Mouse (Mus musculus): ENCODE data around the gene Cables2. TPM values are rescaled to one million over a fixed set of nuclear protein-coding genes. Genes with fewer than 3 reads are reported as not detected.

Gene Cables2
- 10 to 100 TPM; 25.6 to 27.2 TPM for total RNA-seq (2023)

GRCm38 (mm10) chr2:180273394-180274244 is at the start of gene Cables2:
Gene Cables2 (minus strand): TSS chr2:180273496.

GRCm38 (mm10) chr2:180289440-180290108 is 16.3 kb upstream of the Cables2 start, which contains the start of gene Rbbp8nl:
Gene Rbbp8nl (minus strand): TSS chr2:180289879.

GRCm38 (mm10) chr2:180257001-180257521 is 16.2 kb downstream of the Cables2 start, which contains the start of gene Rps21:
Gene Rps21 (plus strand): TSS chr2:180257377.

GRCm38 (mm10) chr2:180225762-180226378 is 47.4 kb downstream of the Cables2 start, which contains the start of gene Lama5:
Gene Lama5 (minus strand): TSS chr2:180225859.

Other genes starting within 250 kb of the Cables2 start
- gene Lsm14b, start 248.5 kb downstream of the Cables2 start, total RNA-seq (2023) = 10 to 100 TPM; 17.8 to 17.9 TPM
- 100 to 1,000 TPM; 143 to 165 TPM for gene Psma7, start 231.1 kb downstream of the Cables2 start, total RNA-seq (2023)
- 1 to 10 TPM; 3.9 to 4.2 TPM for gene Ss18l1, start 231.0 kb downstream of the Cables2 start, total RNA-seq (2023)
- 1 to 10 TPM; 6.6 to 8.4 TPM for gene Mtg2, start 202.9 kb downstream of the Cables2 start, total RNA-seq (2023)
- gene Hrh3, start 169.0 kb downstream of the Cables2 start, total RNA-seq (2023) = not detected
- 10 to 100 TPM; 72.1 to 78.5 TPM for gene Osbpl2, start 154.2 kb downstream of the Cables2 start, total RNA-seq (2023)
- 10 to 100 TPM; 71.8 to 74.1 TPM for gene Adrm1, start 102.0 kb downstream of the Cables2 start, total RNA-seq (2023)
- under 1 TPM; 0.71 TPM for gene Lama5, start 47.6 kb downstream of the Cables2 start, total RNA-seq (2023)
- gene Rps21, start 16.1 kb downstream of the Cables2 start, total RNA-seq (2023) = 100 to 1,000 TPM; 517 to 537 TPM
- gene Rbbp8nl, start 16.4 kb upstream of the Cables2 start, total RNA-seq (2023) = not detected
- gene Gata5, start 61.2 kb upstream of the Cables2 start, total RNA-seq (2023) = not detected
- gene Slco4a1, start 182.7 kb upstream of the Cables2 start, total RNA-seq (2023) = 10 to 100 TPM; 18.6 to 20.5 TPM
- not detected for gene Ntsr1, start 226.5 kb upstream of the Cables2 start, total RNA-seq (2023)

Data from neutrophil, adult 59 days (primary cell).